Mouse (Mus musculus) telencephalon, adult 2 months (tissue): ENCODE data around the gene Lingo3.
"Not testable (repeated sequence)": the region's sequence is repeated elsewhere in the genome, so short reads cannot be mapped to it uniquely, and the experiment has no call there.

ENCODE experiments used
- DNase-seq: peaks from one replicate; pipeline ENCODE4 v3.0.0-alpha.2; 2011; ENCODE audit warnings: low read depth, low spot score

The Lingo3 gene

DNA sequence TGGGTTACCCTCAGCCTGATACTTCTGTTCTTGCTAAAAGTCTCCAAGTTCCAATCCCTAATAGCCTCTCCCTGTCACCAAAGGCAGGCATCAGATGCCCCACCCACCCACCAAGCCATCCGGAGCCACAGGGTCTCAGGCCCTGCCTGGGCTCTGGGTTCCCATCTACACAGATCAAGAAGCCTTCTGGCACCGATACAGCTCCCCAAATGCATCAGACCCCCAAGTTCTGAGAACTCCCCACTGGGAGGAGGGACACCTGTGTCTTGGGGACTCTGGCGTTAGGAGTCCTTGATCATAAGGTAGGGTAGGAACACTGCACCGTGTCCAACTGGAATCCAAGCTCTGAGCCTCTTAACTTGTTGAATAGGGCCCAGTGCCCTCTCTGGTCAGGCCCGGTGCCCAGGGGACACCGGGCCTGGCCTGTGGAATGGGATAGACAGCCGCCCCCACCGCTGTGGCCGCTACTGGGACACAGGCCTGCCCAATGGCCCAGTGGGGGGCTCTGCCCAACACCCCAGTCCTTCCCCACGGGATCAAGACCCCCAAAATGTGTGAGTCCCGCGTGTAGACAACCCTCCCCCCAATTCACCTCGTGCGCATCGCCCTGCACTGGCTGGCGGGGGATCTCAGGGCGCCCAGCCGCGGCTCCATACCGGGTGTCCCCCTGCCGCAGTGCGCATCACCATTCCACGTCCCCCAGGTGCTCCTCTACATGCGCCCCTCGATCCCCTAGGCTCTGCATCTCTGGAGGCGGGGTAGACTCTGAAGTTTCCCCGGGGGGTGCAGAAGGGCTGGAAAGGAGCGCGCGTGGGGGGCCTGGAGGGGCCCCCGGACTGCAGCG is 530 bp downstream of the Lingo3 start:
- DNase-seq = no peak

DNA sequence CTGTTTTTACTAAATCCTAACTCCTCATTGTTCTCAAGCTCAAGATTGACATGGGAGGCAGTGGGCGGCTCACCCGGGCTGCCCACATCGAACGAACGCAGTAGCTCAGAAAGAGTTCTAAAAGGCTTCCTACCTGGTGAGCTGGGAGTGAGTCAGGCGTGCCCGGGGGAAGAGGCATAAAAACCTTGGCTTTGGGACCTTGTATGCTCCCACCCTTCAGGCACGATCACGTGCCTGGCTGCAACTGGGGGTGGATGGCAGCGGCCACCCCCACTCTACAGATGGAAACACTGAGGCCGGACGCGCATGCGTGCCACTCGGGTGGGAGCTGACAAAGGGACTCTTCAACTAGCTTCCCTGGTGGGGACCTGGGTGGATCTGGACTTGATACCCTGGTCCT is 1.5 kb downstream of the Lingo3 start:
- DNase-seq = no peak

DNA sequence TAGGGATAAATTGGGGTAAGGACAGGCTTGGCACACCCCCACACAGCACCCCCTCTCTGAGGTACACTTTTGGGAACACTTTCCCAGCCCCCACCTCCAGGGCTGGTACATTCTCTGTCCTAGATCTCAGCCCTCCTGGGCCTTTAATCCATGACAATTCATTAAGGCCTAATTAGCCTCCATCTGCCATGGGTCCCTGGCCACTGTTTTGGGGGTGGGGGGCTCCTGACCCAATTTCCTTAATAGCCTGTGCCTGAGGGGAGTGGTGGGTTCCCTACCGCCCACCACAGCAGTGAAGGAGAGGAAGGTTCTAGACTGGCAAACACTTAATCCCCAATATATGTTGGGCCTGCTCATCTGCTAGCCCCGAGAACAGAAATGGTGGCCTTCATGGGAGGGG is 2.2 kb downstream of the Lingo3 start:
- DNase-seq = no peak

DNA sequence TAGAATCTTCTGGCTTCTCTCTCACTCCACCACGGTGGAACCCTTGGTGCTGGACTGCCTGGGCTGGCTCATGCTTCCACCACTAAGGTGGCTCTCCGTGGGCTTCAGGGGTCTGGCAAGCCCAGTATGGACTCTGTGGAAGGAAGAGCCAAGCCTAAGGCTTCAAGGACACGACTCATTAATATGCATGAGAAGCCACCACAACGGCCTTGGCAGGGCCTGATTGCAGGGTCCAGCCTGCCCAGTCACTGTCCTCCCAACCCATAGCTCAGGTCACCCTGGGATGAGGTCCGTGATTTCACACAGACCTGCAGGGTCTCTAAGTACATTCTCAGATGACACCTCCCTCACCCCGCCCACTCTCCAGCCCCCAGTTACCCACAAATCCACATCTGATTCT is 4.0 kb downstream of the Lingo3 start:
- no peak for DNase-seq

DNA sequence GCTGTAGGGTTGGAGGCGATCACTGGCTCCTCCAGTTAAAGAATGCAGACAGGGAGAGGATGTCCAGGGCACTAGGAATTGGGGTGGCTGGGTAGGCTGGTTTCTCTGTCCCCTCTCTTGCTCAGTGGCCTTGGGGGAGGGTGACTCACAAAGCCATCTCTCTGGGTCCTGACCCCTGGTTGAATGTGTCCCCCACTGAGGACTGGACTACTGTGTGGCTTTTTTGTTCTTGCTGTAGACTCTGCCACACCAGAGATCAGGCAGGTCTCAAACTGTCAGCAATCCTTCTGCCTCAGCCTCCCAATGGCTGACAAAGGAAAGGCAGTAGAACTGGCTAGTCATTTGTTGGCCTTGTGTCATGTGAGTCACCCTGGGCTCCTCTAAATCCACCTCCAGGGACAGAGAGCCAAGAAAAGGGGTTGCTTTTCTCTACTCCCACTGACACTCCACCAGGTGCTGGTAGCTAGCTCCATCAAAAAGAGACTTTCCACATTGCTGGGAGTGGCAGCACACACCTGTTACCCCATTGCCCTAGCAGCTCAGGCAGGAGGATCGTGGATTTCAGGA is 5.4 kb downstream of the Lingo3 start:
- no peak for DNase-seq

DNA sequence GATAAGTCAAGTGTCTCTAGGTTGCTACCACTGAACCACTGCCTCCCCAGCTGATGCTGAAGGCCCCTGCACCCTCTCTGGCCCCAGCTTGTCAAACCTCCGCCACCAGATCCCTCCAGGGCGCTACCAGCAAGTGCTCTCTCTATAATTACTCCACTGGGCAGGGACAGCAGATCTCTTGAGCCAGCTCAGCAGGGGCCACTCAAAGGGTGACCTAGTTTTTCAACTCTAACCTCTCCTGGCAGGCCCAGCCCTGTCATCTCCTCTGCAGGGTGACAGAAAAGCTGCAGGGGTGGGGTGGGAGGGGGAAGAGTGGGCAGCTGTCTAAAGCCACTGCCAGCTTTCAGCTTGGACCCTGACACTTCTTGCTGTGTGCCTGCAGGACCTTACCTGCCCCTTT is 6.0 kb downstream of the Lingo3 start:
- DNase-seq = no peak

DNA sequence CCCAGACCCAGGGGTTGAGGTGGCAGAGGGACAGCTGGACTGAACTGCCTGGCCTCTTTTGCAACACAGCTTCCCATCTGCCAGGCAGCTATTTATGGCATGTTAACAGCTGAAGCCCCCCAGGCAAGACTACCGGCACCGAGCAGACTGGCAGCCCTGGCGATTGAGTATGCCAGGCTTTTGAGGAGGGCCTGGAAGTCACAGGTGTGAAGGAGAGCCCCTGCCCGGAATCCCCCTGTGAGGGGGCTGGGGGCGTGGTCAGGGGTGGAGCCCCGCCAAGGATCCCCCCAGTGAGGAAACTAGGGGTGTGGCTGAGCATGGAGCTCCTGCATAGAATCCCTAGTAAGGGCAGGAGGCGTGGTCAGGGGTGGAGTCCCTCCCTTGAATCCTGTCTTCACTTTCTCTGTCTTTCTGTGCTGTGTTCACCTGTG is 6.9 kb downstream of the Lingo3 start:
- DNase-seq = no peak

DNA sequence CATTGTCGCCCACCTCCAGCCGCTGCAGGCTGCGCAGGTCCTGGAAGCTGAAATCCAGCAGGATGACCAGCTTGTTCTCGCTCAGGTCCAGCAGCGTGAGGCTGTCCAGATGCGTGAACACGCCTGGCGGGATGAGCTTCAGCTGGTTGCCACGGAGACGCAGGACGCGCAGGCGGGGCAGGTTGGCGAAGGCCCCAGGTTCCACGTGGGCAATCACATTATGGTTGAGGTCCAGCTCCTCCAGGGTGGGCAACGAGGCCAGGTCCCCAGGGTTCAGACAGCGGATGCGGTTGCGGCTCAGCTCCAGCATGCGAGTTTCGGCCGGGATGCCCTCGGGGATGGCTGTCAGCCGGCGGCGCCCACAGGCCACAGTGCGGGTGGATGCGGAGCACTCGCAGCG is 8.2 kb downstream of the Lingo3 start:
- DNase-seq = no peak

DNA sequence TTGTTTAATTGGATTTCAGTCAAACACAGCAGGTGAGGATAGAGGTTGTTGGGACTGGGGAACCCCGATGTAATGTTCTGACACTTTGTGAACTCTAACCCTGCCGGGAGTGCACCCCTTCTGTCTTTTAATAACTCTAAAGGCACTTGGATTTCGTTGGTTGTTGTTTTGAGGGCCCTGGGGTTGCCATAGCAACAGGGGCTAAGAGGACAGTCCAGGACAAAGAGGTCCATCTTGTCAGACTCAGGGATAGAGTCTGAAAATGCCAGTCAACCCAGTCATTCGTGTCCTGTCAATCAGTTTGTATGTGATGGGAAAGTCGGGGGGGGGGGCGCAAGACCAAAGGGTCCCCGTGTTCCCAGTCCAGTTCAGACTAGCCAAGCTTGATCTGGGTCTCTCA is 11.0 kb downstream of the Lingo3 start:
- no peak for DNase-seq

DNA sequence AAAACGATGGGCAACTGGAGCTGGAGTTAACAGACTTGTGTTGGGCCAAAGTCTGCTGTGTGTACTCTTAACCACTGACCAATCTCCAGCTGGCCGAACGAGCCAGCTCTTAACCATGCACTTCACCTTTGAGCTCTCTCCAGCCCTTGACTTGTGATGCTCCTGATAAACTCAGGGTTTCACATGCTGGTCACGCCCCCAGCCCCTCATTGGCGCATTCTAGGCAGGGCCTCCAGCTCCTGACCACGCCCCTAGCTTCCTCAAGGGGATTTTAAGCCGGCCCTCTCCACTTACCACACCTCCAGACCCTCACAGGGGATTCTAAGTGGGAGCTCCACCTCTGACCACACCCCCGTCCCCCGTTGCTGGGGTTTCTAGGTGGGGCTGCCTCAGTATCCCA is 12.7 kb downstream of the Lingo3 start:
- no peak for DNase-seq

DNA sequence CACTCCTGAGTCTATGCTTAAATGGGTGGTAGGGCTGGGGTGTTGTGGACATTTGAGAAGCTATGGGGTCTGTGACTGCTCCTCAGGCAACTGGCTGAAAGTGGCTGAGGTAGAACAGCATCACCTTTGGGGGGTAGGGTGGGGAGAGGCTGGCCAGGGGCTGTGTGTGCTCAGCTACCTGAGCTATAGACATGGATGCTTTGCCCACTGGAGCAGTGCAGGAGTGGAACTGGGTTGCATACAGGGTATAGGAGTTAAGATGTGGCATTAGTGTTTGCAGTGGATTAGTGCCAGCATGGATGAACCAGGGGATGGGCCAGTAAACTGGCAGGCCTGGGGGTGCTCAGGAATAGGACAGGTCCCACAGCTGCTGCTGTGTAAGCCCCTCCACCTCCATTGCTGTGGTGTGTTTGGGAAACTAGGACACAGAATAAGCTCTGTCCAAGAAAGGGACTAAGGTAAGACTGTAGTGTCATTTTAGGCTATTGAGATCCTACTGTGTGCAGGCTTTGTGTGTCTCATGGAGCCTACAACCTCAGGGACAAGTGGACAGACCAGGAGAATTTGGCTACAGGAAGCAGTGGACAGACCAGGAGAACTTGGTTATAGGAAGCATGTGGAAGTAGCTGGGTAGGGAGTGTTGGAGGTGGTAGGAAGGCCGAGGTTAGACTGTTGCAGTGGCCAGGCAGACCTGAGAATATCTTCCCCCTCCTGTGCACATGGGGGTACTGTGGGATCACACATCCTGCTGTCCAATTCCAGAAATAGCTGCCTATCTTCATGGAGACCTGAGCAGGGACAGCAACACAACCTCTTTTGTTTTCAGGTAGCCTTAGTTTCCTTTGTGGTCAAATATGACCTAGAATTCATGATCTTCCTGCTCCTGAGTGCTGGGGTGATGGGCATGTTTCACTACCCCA is 14.2 kb downstream of the Lingo3 start:
- DNase-seq = no peak

DNA sequence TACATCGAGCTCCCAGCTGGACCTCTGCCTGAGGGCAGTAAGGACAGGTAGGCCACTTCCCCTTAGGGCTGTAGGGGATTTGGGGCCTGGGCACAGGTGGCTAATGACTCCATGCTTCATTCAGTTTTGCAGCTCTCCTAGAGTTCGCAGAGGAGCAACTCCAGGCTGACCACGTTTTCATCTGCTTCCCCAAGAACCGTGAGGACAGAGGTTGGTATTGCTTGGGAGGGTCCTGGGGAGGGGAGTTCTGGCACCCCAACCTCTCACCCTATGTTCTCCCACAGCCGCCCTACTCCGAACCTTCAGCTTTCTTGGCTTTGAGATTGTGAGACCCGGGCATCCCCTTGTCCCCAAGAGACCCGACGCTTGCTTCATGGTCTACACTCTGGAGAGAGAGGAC is 15.3 kb downstream of the Lingo3 start:
- not testable (repeated sequence) for DNase-seq

DNA sequence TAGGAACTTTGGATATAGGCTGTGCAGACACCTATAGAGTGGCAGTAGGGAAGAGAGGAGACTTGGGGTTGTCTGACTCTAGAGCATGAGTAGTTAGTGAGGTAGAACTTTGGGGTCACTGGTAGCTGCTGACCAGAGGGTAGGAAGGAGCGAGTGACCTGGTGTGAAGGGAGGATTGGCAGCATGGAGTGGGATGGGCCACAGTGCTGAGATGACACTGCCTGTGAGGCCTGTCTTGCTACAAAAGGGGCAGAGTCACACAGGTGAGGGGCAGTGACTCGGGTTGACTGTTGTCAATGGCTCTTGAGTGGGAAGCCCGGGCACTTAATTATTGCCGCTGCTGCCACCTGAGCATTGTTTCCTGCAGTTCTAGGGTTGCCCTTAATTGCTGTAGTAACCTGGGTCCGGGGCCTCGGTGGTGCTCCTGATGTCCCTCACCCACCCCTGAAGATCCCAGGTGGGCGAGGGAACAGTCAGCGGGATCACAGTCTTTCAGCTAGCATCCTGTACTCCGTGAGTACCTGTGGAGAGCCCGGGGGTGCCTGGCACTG is 15.9 kb downstream of the Lingo3 start:
- DNase-seq = no peak

DNA sequence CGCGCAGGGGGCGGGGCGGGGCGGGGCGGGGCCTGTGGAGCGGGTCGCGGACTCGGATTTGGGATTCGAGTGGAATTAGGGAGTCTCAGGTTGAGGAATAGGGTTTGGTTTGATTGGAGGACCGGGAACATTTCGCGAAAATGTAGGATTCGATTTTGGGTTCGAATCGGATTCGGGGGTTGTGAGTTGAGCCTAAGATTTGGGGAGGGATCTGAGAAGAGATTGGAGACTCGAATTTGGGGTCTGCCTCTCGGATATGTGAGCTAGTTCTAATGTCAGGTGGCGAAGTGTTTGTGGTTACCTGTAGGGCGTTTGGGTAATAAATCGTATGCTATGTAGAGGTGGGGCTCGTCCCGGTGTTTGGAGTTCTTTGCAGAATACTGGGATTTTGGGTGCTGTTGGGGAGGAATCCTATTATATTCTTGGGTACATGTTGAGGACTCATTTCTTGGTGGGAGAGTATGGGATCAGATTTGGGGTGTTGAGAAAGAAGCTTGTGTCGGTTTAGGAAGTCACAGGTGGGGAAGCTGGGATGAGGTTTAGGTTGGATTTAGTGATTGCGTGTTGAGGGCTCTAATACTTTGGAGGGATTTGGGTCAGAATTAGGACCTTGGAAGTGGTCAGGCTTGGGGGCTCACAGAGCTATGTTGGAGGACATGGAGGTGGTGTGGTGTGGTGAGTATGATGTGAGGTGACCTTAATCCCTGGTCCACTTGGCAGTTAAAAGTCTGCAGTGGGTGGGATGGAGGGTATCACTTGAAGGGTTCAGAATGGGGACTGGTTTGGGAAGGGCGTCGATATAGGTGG is 16.6 kb downstream of the Lingo3 start:
- DNase-seq = no peak

DNA sequence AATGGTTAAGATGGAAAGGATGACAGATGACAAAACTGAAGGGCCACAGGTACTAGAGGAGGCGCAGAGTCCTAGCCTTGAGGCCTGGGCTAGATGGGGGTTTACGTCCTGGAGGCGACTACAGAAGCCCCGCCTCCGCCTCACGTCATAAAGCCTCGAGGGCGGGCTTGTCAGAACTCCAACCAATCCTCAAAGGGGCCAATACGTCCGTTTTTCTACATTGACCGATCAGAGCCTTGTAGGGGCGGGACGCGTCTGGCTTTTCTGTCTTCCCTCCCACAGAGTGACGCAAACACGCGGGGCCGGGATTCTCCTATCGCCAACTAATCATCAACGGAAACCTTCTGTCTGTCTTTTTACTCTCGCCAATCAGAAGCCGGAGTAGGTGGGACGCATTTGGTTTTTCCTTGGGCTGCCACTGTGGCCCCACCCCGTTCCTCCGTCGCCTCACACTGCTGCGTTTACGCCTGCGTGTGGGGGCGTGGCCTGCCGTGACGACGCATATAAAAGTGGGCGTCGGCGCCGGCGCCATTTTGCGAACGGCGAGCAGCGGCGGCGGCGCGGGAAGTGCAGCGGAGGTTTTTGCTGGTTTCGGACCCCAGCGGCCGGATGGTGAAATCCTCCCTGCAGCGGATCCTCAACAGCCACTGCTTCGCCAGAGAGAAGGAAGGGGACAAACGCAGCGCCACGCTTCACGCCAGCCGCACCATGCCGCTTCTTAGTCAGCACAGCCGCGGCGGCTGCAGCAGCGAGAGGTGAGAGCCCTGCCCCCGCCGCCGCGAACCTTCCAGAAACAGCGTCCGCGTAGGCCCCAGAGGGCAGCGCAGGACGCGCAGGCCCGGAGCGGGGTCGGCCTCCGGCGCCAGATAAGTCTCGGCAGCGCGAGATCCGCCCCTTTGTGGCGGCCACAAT is 17.4 kb downstream of the Lingo3 start, which contains the start of gene Oaz1:
Gene Oaz1, plus strand, starts transcription at position 506 of the 912 bp plus-strand sequence.
- peak; percentile 100 for DNase-seq

DNA sequence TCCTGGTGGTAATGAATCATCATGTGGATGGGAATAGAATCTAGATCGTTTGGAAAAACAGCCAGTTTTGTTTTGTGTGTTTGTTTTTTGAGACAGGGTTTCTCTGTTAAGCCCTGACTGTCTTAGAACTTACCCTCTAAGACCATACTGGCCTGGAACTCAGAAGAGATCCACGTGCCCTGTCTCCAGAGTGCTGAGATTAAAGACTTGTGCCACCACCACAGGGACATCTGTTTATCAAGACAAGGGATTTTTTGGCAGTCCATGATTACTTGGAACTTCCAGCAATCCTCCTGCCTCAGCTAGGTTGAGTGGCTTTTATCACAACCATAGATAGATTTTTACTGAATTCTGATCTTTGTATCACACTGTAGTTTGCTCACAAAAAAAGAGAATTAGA is 19.0 kb downstream of the Lingo3 start:
- DNase-seq = no peak

DNA sequence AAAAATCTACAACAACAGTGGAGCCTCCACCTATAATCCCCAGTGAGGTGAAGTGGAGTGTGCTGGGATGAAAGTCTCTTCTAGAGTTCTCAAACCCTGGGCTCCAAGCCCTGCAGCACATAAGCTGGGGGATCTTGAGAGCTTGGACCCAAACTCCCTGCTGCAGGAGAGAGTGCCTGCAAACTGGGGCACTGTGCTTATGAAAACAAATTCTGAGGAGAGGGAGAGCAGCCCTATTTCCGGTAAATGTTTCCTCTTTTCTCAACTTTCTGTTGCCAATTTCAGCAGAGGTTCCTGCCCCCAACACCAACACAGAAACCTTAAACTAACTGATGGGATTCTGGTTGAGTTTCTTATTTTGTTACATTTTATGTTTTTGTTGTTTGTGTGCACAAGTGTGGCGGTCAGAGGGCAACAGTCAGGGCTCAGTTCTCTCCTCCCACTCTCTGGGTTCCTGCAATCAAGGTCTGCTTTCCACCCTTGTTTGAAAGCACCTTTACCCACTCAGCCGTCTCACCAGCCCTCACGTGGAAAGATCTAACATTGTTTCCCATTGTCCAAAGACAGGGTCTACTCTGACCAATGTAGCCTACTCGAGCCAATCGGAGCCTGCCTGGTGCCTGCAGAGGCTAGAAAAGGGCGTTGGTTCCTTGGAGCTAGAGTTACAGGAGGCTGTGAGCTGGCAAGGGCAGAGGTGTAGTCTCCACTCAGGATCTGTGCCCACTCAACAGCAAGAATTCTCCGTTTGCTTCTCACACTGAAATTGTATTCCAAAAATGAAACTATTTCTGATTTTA is 19.8 kb downstream of the Lingo3 start:
- no peak for DNase-seq

DNA sequence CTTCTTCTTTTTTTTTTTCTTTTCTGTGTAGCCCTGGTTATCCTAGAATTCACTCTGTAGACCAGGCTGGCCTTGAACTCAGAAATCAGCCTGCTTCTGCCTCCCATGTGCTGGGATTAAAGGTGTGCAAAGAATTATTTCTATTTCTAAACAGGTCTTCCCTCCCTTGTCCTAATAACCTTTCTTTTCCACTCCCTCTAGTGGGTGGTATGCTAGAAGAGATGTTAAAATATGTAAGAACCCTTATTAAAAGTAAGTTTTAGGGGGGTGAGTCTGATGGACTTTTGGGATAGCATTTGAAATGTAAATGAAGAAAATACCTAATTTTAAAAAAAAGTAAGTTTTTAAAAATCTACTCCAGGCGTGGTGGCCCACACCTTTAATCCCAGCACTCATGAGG is 20.5 kb downstream of the Lingo3 start:
- no peak for DNase-seq

DNA sequence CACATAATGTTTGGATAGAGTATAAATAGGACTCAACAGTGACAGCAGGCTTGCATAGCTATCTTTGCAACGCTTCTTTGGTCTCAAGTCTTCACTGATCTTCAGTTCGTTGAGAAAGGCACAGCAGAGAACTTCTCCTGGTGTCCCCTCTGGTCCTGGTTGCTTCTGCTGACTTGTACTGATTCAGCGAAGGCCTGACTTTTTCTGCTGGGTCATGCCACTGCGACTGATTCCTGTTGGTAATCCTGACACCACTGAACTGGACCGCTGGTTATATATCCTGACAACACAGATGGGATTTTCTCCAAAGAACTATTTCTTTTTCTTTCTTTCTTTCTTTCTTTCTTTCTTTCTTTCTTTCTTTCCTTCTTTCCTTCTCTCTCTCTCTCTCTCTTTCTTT is 21.3 kb downstream of the Lingo3 start:
- DNase-seq = no peak
